Mouse (Mus musculus) midbrain, postnatal 0 days (tissue): ENCODE measurements around the gene Popdc2. TPM values are rescaled to one million over a fixed set of nuclear protein-coding genes. Genes with fewer than 3 reads are reported as not detected.
A peak's percentile ranks its signal among the peaks of the same experiment; 100 is the strongest.

Experiments
- ATAC-seq: fragments of 200-750 bp; cut with Nextera tagmentation; 2 replicates; pipeline ENCODE4 v1.8.0; 2017; ENCODE audit warnings: moderate number of reproducible peaks, mild to moderate bottlenecking, moderate TSS enrichment, moderate library complexity; ENCODE audit not compliant: low FRiP score
- DNase-seq: peaks from one replicate; pipeline ENCODE4 v3.0.0-alpha.2; 2015; ENCODE audit warnings: low spot score
- H3K27ac ChIP-seq: fragments of 300-500 bp; sonication (generic); 2 replicates; pipeline ENCODE4 v1.5.1; 2014; ENCODE audit warnings: low read depth, mild to moderate bottlenecking, low read length, mixed read lengths
- H3K27me3 ChIP-seq: fragments of 300-500 bp; sonication (generic); 2 replicates; pipeline ENCODE4 v1.6.1; 2014; ENCODE audit warnings: low read length, control low read depth, mixed read lengths; ENCODE audit not compliant: insufficient read depth
- H3K36me3 ChIP-seq: fragments of 300-500 bp; sonication (generic); 2 replicates; pipeline ENCODE4 v1.6.1; 2014; ENCODE audit warnings: low read length, control low read depth, mixed read lengths; ENCODE audit not compliant: insufficient read depth
- H3K4me1 ChIP-seq: fragments of 300-500 bp; sonication (generic); 2 replicates; pipeline ENCODE4 v1.6.1; 2014; ENCODE audit warnings: mild to moderate bottlenecking, control low read depth, antibody characterized with exemption, low read length, mixed read lengths; ENCODE audit not compliant: insufficient read depth
- H3K4me2 ChIP-seq: fragments of 300-500 bp; sonication (generic); 2 replicates; pipeline ENCODE4 v1.6.1; 2014; ENCODE audit warnings: low read depth, mild to moderate bottlenecking, low read length, mixed read lengths; ENCODE audit not compliant: poor library complexity, severe bottlenecking
- H3K4me3 ChIP-seq: fragments of 300-500 bp; sonication (generic); 2 replicates; pipeline ENCODE4 v1.5.1; 2014; ENCODE audit warnings: low read depth, mild to moderate bottlenecking, low read length, moderate library complexity
- H3K9ac ChIP-seq: fragments of 300-500 bp; sonication (generic); replicated peaks from 2 replicates; pipeline ENCODE4 v1.6.1; 2014; ENCODE audit warnings: mild to moderate bottlenecking, low read length, moderate library complexity, mixed read lengths; ENCODE audit not compliant: poor library complexity, severe bottlenecking
- H3K9me3 ChIP-seq: fragments of 300-500 bp; sonication (generic); 2 replicates; pipeline ENCODE4 v1.6.1; 2016; ENCODE audit warnings: low read length, control low read depth
- CTCF ChIP-seq: IDR thresholded peaks from 2 replicates; pipeline ENCODE4 v1.5.1; 2016; ENCODE audit warnings: antibody characterized with exemption, mild to moderate bottlenecking
- WGBS: fragments of 180-500 bp; shearing (Covaris S2); extraction: QIAGEN DNeasy Blood & Tissue Kit; methylation state at CpG from one replicate; pipeline ENCODE4 v1.1.7; 2014; 5-methylcytosine and 5-hydroxymethylcytosine counted together
- polyA plus RNA-seq: library from polyadenylated mRNA; unstranded; fragments of >200 nt; fragmentation: Nextera tagmentation; extraction: Ambion mirVana; gene quantifications from 2 replicates; pipeline ENCODE4 v1.2.1, GENCODE M21; 2015
- total RNA-seq: library from RNA; depleted of rRNA; stranded (reverse); fragments of >200 nt; gene quantifications from 2 replicates; pipeline ENCODE4 v1.2.3, GENCODE M21; 2014

The Popdc2 gene
- total and polyA plus RNA-seq, 2 experiments from 2014 or later: 0.49 to 1.5 TPM

DNA sequence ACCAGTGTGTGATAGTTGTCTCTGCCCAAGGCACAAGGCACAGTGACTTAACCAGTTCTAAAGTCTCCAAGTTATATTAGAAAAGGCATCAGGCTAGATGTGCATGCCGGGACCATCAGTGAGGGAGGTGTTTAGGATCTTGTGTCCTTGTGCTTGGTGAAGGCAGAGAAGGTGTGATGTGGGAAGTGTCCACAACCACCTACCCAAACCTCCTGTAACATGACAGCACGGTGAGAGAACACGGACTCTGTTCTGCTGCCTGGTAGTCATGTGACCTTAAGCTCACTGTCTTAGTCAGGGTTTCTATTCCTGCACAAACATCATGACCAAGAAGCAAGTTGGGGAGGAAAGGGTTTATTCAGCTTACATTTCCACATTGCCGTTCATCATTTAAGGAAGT is 4.2 kb downstream of the Popdc2 start:
- DNase-seq (no peak), ATAC-seq (no peak)
- H3K36me3 ChIP-seq: no peaks in the 10 kb centered on the region
- no peak overlapping the region for H3K9ac ChIP-seq
- H3K4me2 ChIP-seq: no peak overlapping the region
- WGBS: 83% methylated on average over 4 of the region's 4 CpGs
- TF ChIP-seq CTCF: no peak
- no peak overlapping the region for H3K27ac ChIP-seq
- H3K4me3 ChIP-seq: no peak overlapping the region
- no peaks in the 10 kb centered on the region for H3K9me3 ChIP-seq
- H3K27me3 ChIP-seq: no peaks in the 10 kb centered on the region
- H3K4me1 ChIP-seq: no peaks in the 10 kb centered on the region

DNA sequence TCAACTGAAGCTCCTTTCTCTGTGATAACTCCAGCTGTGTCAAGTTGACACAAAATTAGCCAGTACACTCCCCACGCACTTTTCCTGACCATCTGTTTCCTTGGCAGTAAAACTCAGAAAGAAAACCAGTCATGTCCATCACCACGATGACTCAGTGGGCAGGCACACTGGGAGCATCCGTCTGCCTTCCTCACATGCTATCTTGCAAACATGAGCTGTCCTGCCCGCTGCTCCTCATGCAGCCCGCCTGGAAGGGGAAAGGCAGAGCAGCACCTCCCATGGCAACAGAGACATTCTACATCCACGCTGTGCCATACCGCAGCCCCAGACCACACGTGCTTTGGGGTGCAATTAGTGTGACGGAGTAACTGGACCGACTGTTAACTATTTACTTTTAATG is 6.3 kb downstream of the Popdc2 start:
- no peaks in the 10 kb centered on the region for H3K36me3 ChIP-seq
- no peaks in the 10 kb centered on the region for H3K27me3 ChIP-seq
- H3K4me1 ChIP-seq: no peaks in the 10 kb centered on the region
- H3K4me3 ChIP-seq: no peak overlapping the region
- no peaks in the 10 kb centered on the region for H3K9me3 ChIP-seq
- ATAC-seq (no peak), DNase-seq (peak; percentile 21)
- no peak for TF ChIP-seq CTCF
- no peak overlapping the region for H3K4me2 ChIP-seq
- no peak overlapping the region for H3K27ac ChIP-seq
- H3K9ac ChIP-seq: no peak overlapping the region
- WGBS: 68% methylated on average over 10 of the region's 10 CpGs

DNA sequence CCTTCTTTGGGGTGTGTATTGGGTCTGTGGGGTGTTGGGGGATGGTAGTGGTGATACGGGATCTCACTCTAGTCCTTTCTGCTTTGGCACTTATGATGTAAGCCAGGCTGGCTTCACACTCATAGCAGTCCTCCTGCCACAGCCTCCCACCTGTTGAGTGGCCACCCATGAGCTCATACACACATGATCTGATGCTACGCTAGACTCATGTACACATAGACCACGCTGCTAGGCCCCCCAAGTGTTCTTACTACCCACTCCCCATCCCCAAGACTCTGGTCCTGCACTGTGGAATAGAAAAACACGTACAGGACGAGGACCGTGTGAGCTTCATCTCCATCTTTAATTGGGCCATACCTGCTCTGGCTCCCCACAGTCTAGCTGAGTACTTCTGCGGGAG is 7.0 kb downstream of the Popdc2 start:
- Histone ChIP-seq H3K4me1 (no peaks in the 10 kb centered on the region), H3K4me3 (no peak overlapping the region), H3K4me2 (no peak overlapping the region), H3K9ac (no peak overlapping the region), H3K9me3 (no peaks in the 10 kb centered on the region), H3K36me3 (no peaks in the 10 kb centered on the region), H3K27ac (no peak overlapping the region), H3K27me3 (no peaks in the 10 kb centered on the region)
- DNase-seq (no peak), ATAC-seq (no peak)
- WGBS: 81% methylated on average over 7 of the region's 7 CpGs
- TF ChIP-seq CTCF: no peak

DNA sequence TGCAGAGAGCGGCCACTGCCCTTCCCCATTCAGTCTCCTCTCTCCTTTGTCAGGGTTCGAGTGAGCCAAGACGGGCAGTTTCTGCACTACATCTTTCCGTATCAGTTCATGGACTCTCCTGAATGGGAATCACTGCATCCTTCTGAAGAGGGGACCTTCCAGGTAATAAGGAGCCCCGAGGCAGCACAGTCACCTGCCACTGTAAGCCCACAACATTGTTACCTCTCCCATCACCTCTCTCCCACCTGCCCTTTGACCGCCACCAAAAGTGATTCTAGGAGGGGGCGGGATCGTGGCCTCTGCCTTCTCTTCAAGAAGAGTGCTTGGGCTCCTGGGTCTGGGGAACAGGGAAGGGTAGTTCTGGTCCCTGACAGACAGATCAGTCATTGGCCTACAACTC is 7.4 kb downstream of the Popdc2 start:
- DNase-seq (no peak), ATAC-seq (no peak)
- H3K9ac ChIP-seq: no peak overlapping the region
- H3K27me3 ChIP-seq: no peaks in the 10 kb centered on the region
- no peaks in the 10 kb centered on the region for H3K4me1 ChIP-seq
- no peaks in the 10 kb centered on the region for H3K9me3 ChIP-seq
- H3K27ac ChIP-seq: no peak overlapping the region
- no peaks in the 10 kb centered on the region for H3K36me3 ChIP-seq
- WGBS: 90% methylated on average over 8 of the region's 8 CpGs
- no peak overlapping the region for H3K4me2 ChIP-seq
- H3K4me3 ChIP-seq: no peak overlapping the region
- no peak for TF ChIP-seq CTCF

DNA sequence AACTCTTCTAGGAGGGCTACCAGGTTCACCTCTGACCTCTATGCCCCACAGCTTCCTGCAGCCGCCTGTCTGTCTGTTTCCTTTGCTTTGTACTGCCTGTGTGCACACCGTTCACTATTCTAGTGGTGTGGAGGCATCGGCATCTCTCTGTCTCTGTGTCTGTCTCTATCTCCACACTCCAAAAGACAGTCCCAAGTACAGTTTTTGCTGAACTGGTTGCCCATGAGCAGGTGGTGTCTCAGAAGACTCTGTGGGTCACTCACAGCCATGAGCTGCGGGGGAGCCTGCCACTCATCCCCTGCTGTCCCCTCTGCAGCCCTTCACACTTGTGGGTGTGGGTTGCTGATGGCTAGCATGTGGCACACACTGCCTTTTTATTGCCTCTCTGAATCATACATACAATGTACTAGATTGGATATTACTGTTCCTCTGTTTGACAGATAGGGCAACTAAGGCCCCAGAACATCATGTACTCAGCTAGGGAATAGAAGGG is 8.0 kb downstream of the Popdc2 start:
- DNase-seq (no peak), ATAC-seq (no peak)
- Histone ChIP-seq H3K9me3 (no peaks in the 10 kb centered on the region), H3K36me3 (no peaks in the 10 kb centered on the region), H3K4me2 (no peak overlapping the region), H3K27ac (no peak overlapping the region), H3K27me3 (no peaks in the 10 kb centered on the region), H3K9ac (no peak overlapping the region), H3K4me1 (no peaks in the 10 kb centered on the region), H3K4me3 (no peak overlapping the region)
- WGBS: 82% methylated on average over 4 of the region's 4 CpGs
- no peak for TF ChIP-seq CTCF

DNA sequence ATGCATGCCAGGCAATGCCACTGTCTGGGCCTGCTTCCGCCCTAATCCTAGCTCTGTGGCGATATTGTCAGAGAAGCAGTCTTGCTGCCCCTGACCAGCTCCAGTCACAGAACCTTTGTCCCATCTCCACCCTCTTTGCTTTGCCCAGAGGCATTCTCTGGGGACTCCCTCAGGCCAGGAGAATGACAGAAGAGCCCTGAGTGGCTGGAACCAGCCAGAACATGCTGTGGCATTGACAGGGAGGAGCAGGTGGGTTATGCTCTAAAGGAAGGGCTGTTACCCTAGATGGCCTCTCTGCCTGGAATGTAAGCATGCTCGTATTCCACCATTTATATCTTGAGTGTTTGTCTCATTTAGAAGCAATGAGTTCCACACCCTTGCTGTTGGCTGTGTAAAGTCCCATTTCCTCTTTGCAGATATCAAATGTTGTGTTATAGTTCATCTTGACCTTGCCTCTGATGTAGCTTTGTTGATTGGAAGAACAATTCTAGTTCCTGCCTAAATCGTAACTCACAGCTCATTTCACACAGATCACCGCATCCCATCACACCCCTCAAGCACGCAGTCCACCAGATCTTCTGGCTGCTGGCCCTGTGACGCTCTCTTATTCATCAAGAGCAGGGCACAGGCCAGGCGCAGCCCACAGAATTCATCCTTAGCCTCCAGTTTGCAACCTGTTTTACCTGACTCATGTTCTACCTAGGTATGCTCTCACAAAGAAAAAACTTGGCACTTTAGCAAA is 8.8 kb downstream of the Popdc2 start:
- no peak for TF ChIP-seq CTCF
- Histone ChIP-seq H3K9me3 (no peaks in the 10 kb centered on the region), H3K4me1 (no peaks in the 10 kb centered on the region), H3K9ac (no peak overlapping the region), H3K4me3 (no peak overlapping the region), H3K27ac (no peak overlapping the region), H3K27me3 (no peaks in the 10 kb centered on the region), H3K4me2 (no peak overlapping the region), H3K36me3 (no peaks in the 10 kb centered on the region)
- ATAC-seq (no peak), DNase-seq (no peak)
- 87% methylated on average over 8 of the region's 8 CpGs for WGBS
